Mouse (Mus musculus) cerebellum, adult 2 months (tissue): ENCODE measurements around the gene Olfr1510.

ENCODE experiments used
- CTCF ChIP-seq: fragments of 200-500 bp; IDR thresholded peaks from 2 replicates; pipeline ENCODE4 v1.5.1; 2011; ENCODE audit warnings: low read depth, mild to moderate bottlenecking, control low read depth, low read length, moderate library complexity, borderline replicate concordance; ENCODE audit not compliant: insufficient read depth
- POLR2A ChIP-seq: fragments of 200-500 bp; IDR thresholded peaks from 2 replicates; pipeline ENCODE4 v1.6.1; 2011; ENCODE audit warnings: low read length, control low read depth, borderline replicate concordance; ENCODE audit not compliant: insufficient read depth

GRCm38 (mm10) chr14:52379068-52379467, 35.1 kb downstream of the Olfr1510 start, which contains the start of gene Olfr1512:
- TF ChIP-seq POLR2A (no peak), CTCF (no peak)
